Mouse (Mus musculus) heart, postnatal 0 days (tissue): Measurements from ENCODE around the gene Adipoq.
"Not testable (repeated sequence)": the region's sequence is repeated elsewhere in the genome, so short reads cannot be mapped to it uniquely, and the experiment has no call there.

Experiments
- CTCF ChIP-seq: IDR thresholded peaks from 2 replicates; pipeline ENCODE4 v1.5.1; 2016; ENCODE audit warnings: antibody characterized with exemption, control low read depth, low read depth
- EP300 ChIP-seq: IDR thresholded peaks from 2 replicates; pipeline ENCODE4 v1.6.1; 2016; ENCODE audit warnings: antibody characterized with exemption, low read depth

- not testable (repeated sequence) for TF ChIP-seq CTCF, EP300
Observed at GRCm38 (mm10) chr16:23097290-23098104, 48.8 kb upstream of the Adipoq start.
